Mouse (Mus musculus): ENCODE results near the gene Usp18.

GRCm38 (mm10) chr6:121216589-121217255 is 29.0 kb upstream of the Usp18 start:
- TF ChIP-seq POLR2A (IDR thresholded peaks at IDR 0.05; ENCODE audit: borderline replicate concordance, insufficient read depth, low read length) (no peak), CTCF (IDR thresholded peaks at IDR 0.05; ENCODE audit: borderline replicate concordance, insufficient read depth, low read depth, low read length) (no peak)
